Mouse (Mus musculus): ENCODE data around the gene Dlk1. TPM values are rescaled to one million over a fixed set of nuclear protein-coding genes. Genes with fewer than 3 reads are reported as not detected.

Dlk1 gene
- polyA plus RNA-seq (2012; rRNA removed) = 2.9 and 3.8 TPM in 2 replicates

GRCm38 (mm10) chr12:109452592-109452991 lies at the start of gene Dlk1:
Gene Dlk1 (plus strand): TSS chr12:109452823.
- no peak for DNase-seq (ENCODE audit: low read depth)

GRCm38 (mm10) chr12:109402943-109403342 lies 49.7 kb upstream of the Dlk1 start:
- DNase-seq (ENCODE audit: low read depth) = no peak

DNA sequence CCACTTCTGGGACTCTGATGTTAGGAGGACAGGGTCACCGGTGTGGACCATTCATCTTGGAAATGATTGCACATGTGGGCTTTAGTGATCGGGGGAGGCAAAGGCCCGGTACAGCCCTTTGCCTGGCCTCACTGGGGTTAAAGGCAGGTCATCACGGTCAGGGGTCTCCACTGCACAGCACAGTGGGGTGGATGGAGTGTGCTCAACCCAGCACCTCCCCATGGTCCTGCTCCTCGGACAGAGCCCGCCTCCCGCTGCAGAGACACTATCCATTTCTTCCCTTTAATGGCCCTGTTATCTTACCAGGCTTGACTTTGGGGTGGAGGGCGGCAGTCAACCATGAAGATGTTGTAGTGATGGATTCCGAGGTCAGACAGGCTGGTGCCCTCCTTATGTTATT lies 48.9 kb upstream of the Dlk1 start:
- no peak for DNase-seq (ENCODE audit: low read depth)

- DNase-seq (ENCODE audit: low read depth) = no peak
Observed at GRCm38 (mm10) chr12:109406018-109406417, 46.6 kb upstream of the Dlk1 start.

DNA sequence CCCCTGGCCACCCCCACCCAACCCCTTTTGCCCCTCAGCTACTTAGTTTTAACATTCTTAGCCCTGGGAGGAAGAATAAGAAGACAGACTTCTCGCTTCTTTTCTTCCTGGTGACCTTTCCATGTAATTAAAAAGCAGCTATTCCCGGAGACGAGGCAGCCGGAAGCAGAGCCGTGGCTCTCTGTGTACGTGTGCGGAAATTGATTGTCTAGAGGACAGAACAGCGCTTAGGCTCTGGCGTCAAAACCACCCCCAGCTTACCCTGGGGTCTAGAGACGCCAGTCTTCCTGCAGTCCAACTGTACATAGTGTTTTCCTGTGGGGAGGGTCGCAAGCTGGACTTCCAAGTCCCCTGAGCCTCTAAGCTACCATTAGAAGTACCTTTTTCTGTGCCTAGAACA lies 41.9 kb upstream of the Dlk1 start:
- DNase-seq (ENCODE audit: low read depth) = no peak

DNA sequence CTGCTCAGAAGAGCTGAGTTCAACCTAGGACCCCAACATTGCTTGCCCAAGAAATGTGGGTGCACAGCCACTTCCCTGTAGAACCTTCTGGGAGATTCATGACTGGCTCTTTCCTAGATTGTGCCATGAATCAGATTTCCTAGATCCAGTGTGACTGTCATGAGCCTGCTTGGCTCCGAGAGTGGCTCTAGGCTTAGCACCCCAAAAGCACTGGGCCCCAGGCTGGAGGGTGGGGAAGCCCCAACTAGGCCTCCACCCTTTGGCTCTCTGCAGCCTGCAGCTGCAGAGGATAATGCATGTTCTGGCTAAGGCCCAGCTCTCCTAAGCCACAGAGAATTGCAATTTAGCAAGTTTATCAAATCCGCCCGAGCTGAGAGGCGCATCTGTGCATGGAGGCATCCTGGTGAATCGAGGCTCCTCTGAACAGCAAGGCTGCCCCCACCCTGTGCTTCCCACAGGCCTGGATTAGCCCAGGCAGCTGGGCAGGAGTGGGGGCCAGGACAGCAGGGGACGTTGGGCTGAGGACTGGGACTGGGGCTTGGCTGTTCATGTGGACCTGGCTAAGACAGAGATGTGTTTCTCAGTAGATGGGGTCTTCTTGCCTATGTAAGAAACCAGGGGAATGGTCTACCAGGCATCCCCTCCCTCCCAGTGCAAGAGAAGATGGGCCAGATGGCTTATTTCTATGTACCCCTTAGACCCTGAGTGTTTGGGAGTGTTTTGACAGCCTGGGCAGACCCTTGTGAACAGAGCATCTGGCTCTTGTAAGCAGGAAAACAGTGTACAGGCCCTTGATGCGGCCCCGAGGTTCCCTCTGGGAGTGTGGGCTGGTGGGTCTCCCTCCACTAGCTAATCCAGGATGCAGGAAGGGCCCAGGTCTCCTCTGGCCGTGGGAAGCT lies 41.2 kb upstream of the Dlk1 start:
- DNase-seq (ENCODE audit: low read depth) = no peak

GRCm38 (mm10) chr12:109412071-109412440 lies 40.6 kb upstream of the Dlk1 start:
- DNase-seq (ENCODE audit: low read depth) = no peak

GRCm38 (mm10) chr12:109412675-109413074 lies 39.9 kb upstream of the Dlk1 start:
- DNase-seq (ENCODE audit: low read depth) = no peak

DNA sequence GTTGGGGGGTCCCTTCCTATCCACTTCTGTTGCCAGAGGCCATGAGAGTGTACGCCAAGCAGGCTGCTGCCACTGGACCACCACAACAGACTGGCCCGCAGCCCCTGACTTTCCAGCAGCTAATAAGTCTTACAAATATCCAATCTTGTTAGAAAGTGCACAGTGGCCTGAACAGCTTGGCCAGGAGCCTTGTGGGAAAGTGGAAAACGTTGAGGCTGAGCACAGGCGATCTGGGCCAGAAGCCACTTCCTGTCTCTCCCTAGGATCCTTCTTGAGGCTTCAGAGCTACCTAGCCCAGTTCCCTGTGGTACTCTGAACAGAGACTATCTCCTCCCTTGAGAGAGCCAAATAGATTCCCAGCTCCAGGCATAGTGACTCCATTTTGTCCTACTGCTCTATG lies 39.3 kb upstream of the Dlk1 start:
- DNase-seq (ENCODE audit: low read depth) = no peak

DNA sequence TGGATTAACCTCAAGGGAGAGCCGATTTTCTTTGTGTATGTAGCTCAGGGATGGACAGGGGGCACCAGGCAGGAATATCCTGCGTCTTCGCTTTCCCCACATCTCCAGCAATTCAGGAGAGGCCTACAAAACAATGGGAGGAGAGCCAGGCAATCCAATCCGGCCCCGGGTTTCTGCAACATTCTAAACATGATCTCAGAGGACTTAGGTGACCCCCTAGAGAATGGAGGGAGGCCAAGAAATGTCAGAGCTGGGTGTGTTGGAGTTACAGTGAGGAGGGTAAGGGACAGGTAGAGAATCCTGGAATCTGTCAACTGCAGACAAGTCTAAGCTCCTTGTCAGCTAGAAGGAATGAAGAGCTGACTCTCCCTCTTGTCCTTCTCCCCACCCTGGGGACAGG lies 35.9 kb upstream of the Dlk1 start:
- DNase-seq (ENCODE audit: low read depth) = no peak

- DNase-seq (ENCODE audit: low read depth) = no peak
Observed at GRCm38 (mm10) chr12:109417476-109418201, 35.0 kb upstream of the Dlk1 start.

- no peak for DNase-seq (ENCODE audit: low read depth)
Observed at GRCm38 (mm10) chr12:109420006-109420405, 32.6 kb upstream of the Dlk1 start.

- no peak for DNase-seq (ENCODE audit: low read depth)
Observed at GRCm38 (mm10) chr12:109423163-109423562, 29.5 kb upstream of the Dlk1 start.

DNA sequence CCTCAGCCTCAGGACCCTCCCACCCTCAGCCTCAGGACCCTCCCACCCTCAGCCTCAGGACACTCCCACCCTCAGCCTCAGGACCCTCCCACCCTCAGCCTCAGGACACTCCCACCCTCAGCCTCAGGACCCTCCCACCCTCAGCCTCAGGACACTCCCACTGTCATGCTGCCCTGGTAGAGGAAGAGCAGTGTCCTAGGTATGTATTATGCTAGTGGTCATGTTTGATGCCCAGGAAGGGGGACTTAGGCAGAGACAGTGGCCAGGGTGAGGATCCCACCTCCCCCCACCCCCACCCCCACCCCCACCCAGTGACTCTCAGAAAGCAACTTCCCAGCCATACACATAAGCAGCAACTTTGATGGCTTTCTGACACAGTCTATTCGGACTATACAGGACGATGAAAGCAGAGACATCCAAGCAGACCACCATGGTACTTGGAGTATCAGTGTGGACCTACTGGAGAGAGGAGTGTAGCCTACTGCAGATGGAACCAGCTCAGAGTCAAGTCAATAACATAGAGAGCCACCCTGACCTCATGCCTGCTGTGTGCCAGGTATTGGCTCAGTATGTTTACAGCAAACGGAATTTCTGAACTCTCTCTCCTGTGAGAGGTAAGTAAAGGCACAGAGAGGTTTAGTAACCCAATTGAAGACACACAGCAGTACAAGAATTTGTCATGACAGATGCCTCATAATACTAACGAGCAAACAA lies 28.8 kb upstream of the Dlk1 start:
- no peak for DNase-seq (ENCODE audit: low read depth)

- DNase-seq (ENCODE audit: low read depth) = no peak
Observed at GRCm38 (mm10) chr12:109424753-109425332, 27.8 kb upstream of the Dlk1 start.

DNA sequence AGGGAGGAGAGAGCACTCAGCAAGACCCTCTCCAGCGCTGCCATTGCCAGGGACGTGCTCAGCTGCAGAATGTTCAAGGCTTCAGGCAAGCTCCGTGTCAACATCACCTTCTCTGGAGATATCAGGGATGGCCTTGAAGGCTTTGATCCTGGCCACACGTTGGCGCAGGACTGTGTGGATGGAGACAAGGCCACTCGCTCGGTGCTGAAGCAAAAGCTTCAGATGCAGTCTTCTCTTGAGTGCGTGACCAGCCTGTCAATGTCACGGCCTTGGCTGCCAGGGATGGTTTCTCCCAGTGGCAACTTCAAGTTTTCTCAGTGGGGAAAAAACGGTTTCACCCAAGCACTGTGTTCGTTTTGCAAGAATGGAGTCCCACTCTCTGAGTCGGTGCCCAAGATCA lies 26.6 kb upstream of the Dlk1 start:
- DNase-seq (ENCODE audit: low read depth) = no peak

- no peak for DNase-seq (ENCODE audit: low read depth)
Observed at GRCm38 (mm10) chr12:109432475-109433130, 20.0 kb upstream of the Dlk1 start.

DNA sequence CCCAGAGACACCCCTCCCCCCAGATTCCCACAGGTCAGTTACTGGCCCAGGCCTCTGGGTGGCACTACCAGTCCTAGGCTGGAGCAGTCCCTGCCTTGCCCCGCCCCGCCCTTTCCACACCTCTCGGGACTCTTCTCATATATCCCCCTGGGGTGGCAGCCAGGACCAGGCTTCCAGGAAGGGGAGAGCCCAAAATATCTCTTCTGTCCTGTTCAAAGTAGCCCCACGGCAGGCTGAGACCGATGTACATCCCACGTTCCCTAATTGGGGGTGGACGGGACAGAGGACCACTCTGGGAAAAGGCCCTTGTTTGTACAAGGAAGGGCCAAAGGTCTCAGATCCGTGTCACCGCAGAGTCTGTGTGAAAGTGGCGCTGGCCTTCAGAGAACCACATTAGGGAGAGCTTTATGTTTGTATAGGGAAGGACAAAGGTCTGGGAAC lies 16.2 kb upstream of the Dlk1 start:
- no peak for DNase-seq (ENCODE audit: low read depth)

GRCm38 (mm10) chr12:109436852-109437251 lies 15.8 kb upstream of the Dlk1 start:
- DNase-seq (ENCODE audit: low read depth) = no peak

DNA sequence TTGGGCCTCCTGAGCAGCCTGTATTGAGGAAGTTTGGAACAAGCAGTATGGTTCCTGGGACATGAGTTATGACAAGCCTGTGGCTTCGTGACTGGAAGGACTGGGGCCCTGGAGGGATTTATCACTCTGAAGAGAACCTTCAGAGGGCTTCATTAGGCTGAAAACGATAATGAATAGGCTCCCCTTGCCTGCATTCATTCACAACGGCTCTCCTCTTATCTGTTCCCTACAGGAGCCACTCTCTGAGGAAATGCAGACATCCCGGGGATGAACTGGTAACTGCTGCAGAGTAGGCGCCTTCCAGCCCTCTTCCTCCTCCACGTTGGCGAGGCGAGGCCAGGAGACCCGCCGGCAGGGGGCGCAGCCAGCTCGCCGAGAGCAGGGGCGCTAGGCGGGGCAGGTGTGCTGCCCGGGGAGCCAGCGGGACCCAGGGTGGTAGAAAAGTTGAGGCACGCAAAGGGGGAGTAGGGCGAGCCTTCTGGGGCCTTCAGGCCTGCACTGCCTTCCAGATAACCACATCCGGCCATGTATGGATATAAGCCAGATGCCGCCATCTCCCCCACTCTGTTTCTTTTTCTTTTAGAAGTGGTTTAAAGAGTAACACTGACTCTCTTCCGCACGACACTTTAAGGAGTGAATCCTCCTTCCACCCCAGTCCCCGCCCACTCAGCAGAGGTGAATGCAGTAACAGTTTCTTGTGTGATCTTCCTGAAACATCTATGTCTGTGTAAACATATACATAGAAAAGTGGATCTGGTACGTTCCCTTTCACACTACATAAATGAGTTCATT lies 14.9 kb upstream of the Dlk1 start:
- no peak for DNase-seq (ENCODE audit: low read depth)

DNA sequence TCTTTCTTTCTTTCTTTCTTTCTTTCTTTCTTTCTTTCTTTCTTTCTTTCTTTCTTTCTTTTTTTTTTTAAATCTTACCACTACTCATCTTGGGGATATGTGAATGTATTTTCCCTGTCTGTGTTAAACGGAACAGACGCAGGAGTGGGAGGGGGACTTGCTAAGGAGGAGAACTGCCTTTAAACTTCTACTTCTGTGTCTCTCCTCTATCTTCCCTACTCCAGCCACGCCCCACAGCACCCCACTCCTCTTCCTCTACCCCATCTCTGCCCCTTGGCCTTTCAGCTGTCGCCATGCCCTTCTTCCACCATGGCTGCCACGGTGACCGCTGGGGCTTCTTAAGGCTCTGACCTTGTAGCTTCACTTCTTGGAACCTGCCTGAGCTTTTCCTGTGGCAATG lies 14.2 kb upstream of the Dlk1 start:
- DNase-seq (ENCODE audit: low read depth) = no peak
